Mouse (Mus musculus) Muller cell, postnatal 12 days (primary cell): ENCODE results near the gene Aadat.
"Not testable (repeated sequence)": the region's sequence is repeated elsewhere in the genome, so short reads cannot be mapped to it uniquely, and the experiment has no call there.

ENCODE experiments used
- DNase-seq: peaks from one replicate; pipeline ENCODE4 v3.0.0-alpha.2; 2015; ENCODE audit errors: inconsistent ontology term

The Aadat gene

DNA sequence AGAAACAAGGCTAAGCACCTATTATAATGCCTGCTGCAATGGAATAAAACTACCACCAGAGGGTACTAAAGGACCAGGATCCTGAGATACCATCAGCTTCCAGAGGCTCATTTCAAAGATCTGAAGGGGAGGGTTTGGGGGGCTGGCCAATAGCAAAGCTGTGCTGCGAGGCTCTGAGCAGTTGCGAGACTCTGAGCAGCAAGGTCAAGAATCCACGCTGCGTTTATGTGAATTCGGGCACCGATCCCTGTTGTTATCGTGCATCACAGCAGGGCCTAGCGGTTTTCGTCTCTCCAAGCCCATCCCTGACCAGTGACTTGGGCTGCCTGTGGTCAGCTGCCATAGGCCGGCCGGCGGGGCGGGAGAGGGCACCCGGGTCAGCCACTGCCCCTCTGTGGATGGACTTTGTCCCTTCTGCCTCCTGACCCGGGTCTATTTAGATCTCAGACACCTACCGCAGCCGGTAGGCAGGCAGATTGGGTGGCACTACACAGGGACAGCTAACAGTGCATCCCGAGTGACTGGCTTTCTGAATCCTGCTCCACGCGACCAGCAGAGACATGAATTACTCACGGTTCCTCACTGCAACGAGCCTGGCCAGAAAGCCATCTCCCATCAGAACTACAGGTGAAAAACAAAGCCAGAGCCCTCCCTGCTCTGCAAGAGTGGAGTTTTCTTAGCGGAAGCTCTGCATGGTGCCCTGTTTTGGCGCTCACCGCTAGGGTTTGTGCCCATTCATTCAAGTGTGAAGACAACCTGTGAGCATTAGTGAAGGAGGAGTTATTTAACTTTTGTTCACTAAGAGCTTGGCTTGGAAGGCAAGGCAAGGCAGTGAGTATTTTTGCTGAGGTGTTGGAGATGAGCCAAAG is at the start of gene Aadat:
Gene Aadat (plus strand): TSS at position 280 of the 869 bp plus-strand sequence.
- peak; percentile 87 for DNase-seq

DNA sequence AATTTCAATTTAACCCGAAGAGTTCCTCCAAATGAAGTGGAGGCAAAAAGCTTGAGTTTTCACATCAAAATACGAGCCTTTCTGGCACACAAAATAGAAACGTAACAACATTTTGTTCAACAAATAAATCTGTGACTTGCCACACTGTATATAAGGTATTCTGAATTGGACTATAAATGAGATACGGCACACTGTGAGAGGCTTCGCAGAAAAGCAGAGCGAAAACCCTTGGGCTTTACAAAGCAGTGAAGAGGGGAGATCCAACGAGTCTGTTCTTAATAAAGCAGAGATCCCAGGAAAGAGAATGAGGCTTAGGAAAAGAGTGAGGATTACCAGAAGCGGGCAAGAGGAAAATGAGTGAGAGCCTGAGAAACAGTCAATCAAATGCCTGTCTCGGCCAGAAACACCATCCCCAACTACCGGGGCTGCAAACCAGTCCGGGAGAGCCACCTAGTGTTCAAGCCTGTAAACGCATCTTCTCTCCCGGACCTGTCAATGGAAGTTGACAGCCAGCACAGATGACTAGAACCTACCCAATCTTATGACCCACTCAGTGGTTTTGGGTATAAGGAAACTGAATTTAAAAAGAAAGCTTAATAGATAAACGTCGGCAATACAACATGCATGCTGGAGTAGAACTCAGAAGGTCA is 38.9 kb upstream of the Aadat start:
- DNase-seq: peak; percentile 31

GRCm38 (mm10) chr8:60490147-60490546 is 15.6 kb upstream of the Aadat start:
- DNase-seq: no peak

DNA sequence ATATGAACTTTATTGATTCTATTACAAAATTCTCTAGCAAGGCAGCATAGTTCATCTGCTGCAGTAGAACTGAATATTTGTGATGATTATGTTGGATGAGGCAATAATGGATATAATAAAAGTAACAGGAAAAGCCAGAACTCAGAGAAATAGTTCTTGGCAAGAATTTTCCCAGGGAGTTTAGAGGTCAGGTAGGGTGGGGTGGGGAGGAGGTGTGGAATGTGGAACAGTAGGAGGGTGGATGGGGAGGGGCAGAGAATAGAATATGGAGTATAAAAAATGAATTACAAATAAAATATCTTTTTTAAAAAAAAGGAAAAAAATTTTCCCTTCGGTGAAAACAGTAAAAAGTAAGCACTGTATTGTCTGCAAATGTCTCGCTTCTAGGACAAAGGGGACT is 13.9 kb upstream of the Aadat start:
- no peak for DNase-seq

DNA sequence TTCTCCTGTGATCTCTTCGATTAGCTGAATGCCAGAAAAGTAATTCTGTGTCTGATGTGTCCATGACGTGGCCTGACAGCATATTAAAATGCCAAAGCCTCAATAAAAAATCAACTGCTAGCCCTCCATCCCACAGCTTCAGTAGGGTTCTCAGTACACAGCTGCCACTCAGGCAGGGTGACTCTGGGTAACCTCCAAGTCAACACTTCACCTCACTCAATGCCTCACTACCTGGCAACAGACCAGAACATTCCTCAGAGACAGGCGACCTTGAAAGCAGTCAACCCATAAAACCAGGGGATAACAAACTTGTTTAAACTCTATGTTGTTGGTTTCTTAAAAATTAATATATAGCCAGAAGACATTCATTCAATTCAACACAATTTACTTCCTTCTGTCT is 13.3 kb upstream of the Aadat start:
- no peak for DNase-seq

DNA sequence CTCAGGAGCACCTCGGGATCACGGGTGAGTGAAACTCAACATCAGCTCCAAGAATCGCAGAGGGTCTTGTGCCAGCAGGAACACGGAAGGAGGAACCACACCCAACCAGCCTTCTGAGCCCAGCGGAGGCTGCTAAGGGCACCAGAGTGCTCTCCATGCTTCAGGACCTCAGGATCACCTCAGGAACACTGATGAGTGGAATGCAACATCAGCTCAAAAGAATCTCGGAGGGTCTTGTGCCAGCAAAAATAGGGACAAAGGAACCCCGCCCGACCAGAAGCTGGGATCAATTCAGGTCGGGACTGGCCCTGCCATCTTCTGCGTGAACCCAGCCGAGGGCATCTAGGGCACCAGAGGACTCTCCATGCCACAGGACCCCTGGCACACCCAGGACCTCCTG is 11.1 kb upstream of the Aadat start:
- no peak for DNase-seq

DNA sequence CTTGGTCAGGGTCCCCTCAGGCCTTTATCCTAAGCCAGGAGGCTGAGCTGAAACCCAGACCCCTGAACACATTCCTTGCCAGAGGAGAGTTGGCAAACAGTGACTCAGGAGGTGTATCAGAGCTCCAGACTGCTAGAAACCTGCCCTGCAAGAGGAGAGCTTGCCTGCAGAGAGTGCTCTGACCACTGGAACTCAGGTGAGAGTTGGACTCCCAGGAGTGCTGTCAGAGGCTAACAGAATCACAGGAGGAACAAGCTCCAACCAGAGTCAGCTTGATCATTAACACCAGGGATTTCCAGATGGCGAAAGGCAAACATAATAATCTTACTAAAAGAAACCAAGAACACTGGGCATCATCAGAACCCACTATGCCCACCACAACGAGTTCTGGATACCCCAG is 10.7 kb upstream of the Aadat start:
- not testable (repeated sequence) for DNase-seq

DNA sequence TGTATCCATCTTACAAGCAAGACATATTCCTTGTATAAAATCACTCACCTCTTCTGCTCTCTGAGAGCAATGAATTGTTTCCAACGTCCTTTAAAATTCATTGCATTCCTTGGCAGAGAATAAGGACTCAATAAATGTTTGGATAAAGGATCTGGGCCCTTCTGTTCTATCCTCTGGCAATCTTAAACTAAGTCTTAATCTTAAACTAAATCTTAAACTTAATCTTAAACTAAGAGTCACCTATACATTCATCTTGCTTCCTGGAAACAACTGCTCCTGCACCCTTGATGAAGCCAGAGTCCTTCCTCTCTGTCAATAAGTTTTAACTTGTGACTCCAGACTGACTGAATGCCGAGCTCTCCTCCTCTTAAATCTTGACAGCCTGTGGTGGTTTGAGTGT is 2.6 kb upstream of the Aadat start, which contains the start of gene Gm10283:
Gene Gm10283 (minus strand): TSS at position 101 of the 400 bp plus-strand sequence.
- no peak for DNase-seq

DNA sequence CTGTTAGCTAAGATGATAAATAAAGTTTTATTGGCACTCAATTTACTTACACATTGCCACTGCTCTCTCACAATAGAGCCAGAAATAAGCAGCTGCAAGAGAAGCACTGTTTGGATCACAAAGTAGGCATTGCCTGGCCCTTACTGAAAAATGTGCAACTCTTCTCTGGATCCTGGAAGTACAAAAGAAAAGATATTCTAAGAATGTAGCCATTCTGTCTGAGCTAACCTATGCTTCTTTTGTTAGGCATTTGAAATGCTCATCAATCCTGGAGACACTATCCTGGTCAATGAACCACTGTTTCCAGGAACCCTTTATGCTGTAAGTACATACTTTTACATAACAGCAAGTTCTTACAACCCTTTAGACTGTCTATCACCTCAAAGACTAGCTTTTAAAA is 12.6 kb downstream of the Aadat start:
- peak; percentile 52 for DNase-seq

GRCm38 (mm10) chr8:60534945-60535344 is 29.2 kb downstream of the Aadat start:
- peak; percentile 10 for DNase-seq

DNA sequence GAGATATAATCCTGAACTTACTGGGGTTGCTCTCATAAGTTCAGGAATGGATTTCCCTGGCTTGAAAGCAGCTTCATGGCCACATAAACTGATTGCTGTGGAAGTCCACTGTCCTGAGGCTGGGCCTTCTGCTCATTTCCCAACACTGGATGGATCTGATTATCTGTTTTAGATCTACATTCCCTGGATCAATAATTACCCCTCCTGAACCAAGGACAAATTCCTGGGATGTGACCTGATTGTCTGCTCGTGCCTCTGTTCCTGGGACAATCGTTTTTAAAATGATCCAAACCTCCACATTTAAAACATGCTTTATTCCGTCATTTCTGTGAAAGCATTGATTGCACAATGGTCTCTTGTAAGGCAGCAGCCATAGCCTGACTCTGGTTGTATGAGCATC is 61.1 kb downstream of the Aadat start:
- no peak for DNase-seq

GRCm38 (mm10) chr8:60577231-60577630 is 71.5 kb downstream of the Aadat start:
- DNase-seq: no peak

DNA sequence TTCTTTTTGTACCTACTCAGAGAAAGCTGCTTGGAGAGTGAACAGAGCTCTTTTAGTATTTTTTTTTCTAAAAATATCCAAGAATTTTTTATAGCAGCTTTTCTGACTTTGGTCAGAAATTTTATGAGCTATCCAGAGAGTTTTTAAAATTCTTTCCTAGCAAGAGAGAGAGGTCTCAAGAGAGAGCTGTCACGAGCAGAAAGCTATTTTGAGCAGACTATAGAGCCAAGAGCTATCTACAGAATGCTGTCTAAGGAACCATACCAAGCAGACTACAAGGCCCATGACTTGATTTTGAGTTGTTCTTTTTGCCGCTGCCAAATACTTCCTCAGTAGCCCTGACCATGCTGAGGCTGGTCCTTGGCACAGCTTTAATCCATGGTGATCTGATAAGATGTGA is 77.6 kb downstream of the Aadat start:
- no peak for DNase-seq

DNA sequence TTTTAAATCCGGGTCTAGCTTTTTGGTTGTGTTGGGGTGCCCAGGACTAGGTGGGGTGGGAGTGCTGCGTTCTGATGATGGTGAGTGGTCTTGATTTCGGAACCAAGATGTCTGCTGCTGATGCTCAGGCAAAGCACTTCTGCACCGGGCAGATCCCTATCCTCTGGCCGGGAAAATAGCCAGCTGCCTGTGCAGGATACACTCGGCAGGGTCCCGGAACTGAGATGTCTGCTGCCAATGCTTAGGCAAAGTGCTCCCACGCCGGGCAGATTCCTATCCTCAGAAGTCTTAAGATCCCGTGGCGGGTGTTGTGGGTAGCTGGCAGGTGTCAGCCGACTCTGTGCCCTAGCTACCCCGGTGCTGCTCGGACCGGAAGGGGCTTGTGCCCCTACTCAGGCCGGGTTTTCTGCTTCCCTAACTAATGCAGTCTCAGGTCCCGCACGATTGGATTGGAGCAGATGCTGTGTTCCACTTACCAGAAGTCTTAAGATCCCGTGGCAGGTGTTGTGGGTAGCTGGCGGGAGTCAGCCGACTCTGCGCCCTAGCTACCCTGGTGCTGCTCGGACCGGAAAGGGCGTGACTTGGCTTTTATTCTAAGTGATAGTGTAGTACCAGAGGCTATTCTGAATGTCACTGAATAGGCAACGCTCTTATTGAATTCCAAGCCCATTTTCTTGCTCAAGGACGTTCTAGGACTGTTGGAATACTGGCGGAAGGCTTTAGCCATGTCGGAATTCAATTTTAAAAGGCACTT is 85.8 kb downstream of the Aadat start:
- not testable (repeated sequence) for DNase-seq

DNA sequence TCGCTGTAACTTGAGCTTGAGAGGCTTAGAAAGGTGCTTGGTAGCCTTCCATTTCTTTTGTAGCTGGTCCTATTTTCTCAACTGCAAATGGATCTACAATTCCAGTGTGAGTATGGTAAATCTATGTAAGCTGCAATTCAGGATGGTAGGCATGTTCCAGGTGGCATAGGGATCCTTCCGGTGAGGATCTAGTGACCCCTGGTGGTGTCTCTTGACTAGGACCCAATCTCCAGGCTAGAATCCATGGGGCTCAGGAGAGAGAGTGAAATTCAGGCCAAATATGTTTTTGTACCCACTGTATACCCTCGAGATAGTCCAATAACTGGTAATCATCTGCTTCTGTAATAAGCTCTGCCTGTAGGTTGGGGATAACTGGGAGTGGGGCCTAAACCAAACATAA is 89.0 kb downstream of the Aadat start:
- peak; percentile 34 for DNase-seq
